Mouse (Mus musculus) heart, adult 2 months (tissue): ENCODE measurements around the gene Gm48551.

Source experiments
- CTCF ChIP-seq: fragments of 200-600 bp; IDR thresholded peaks from 2 replicates; pipeline ENCODE4 v1.8.1; 2022; ENCODE audit warnings: antibody characterized with exemption, mild to moderate bottlenecking, moderate library complexity
- EP300 ChIP-seq: fragments of 200-500 bp; IDR thresholded peaks from 2 replicates; pipeline ENCODE4 v1.6.1; 2011; ENCODE audit warnings: low read depth, low read length, control low read depth; ENCODE audit not compliant: insufficient read depth
- POLR2A ChIP-seq: fragments of 200-500 bp; IDR thresholded peaks from 2 replicates; pipeline ENCODE4 v1.6.1; 2011; ENCODE audit warnings: mild to moderate bottlenecking, low read depth, low read length, control low read depth; ENCODE audit not compliant: insufficient read depth

GRCm38 (mm10) chr10:81355533-81355932 lies 28.7 kb upstream of the Gm48551 start:
- no peak for TF ChIP-seq POLR2A
- TF ChIP-seq CTCF = no peak
- TF ChIP-seq EP300 = no peak
